Mouse (Mus musculus) heart, postnatal 10 days (tissue): ENCODE data around the gene Zfpm1. TPM values are rescaled to one million over a fixed set of nuclear protein-coding genes. Genes with fewer than 3 reads are reported as not detected.

ENCODE experiments used
- DNase-seq, 2 experiments: peaks; one replicate each; pipeline ENCODE4 v3.0.0; 2021
- intact Hi-C: fragments of 180-260 bp; cut with DNase I; formaldehyde crosslinking; loops from one replicate; pipeline ENCODE4 v1.15.1; 2025
- total RNA-seq, 2 experiments: library from RNA; stranded (reverse); gene quantifications; 2 replicates each; pipeline ENCODE4 v1.2.3; 2021

The Zfpm1 gene
- 10 to 100 TPM; 35.3 to 38.0 TPM for total RNA-seq

- no peak for DNase-seq
These were observed at the start of gene Zfpm1 for GRCm38 (mm10) chr8:122282035-122282358. Zfpm1 (plus strand) TSS chr8:122282141.

GRCm38 (mm10) chr8:122234055-122234454 lies 47.9 kb upstream of the Zfpm1 start:
- peak; percentile 85 to 88 for DNase-seq
- intact Hi-C loops = no loop called here

More at GRCm38 (mm10) chr8:122282035-122282358, at the start of gene Zfpm1:
- intact Hi-C loops = loop anchor here (2.0 kb wide), 1 partner anchor 15 kb away; no protein-coding TSS in a partner anchor

GRCm38 (mm10) chr8:122236521-122236920 lies 45.4 kb upstream of the Zfpm1 start:
- intact Hi-C loops = no loop called here
- DNase-seq = no peak

- intact Hi-C loops = no loop called here
- peak; percentile 67 to 76 for DNase-seq
These were observed 43.7 kb upstream of the Zfpm1 start for GRCm38 (mm10) chr8:122238225-122238624.

- no peak for DNase-seq
- intact Hi-C loops = no loop called here
These were observed 43.2 kb upstream of the Zfpm1 start for GRCm38 (mm10) chr8:122238731-122239130.

- intact Hi-C loops = no loop called here
- peak; percentile 54 to 62 for DNase-seq
These were observed 41.5 kb upstream of the Zfpm1 start for GRCm38 (mm10) chr8:122240241-122241026.

GRCm38 (mm10) chr8:122243310-122243709 lies 38.6 kb upstream of the Zfpm1 start:
- no peak for DNase-seq
- intact Hi-C loops = no loop called here

- DNase-seq = no peak
- intact Hi-C loops = no loop called here
These were observed 36.8 kb upstream of the Zfpm1 start for GRCm38 (mm10) chr8:122245161-122245560.

GRCm38 (mm10) chr8:122246257-122247211 lies 35.4 kb upstream of the Zfpm1 start:
- DNase-seq = no peak
- intact Hi-C loops = no loop called here

GRCm38 (mm10) chr8:122251739-122252138 lies 30.2 kb upstream of the Zfpm1 start:
- intact Hi-C loops = no loop called here
- DNase-seq = no peak

GRCm38 (mm10) chr8:122252366-122252765 lies 29.6 kb upstream of the Zfpm1 start:
- intact Hi-C loops = no loop called here
- DNase-seq = no peak

GRCm38 (mm10) chr8:122259351-122259750 lies 22.6 kb upstream of the Zfpm1 start:
- peak; percentile 84 to 91 for DNase-seq
- intact Hi-C loops = loop anchor here (2.0 to 5.0 kb wide), 2 partner anchors 62 to 97 kb away; no protein-coding TSS in a partner anchor

- intact Hi-C loops = no loop called here
- DNase-seq = no peak
These were observed 21.2 kb upstream of the Zfpm1 start for GRCm38 (mm10) chr8:122260755-122261154.

GRCm38 (mm10) chr8:122262835-122263234 lies 19.1 kb upstream of the Zfpm1 start:
- intact Hi-C loops = no loop called here

GRCm38 (mm10) chr8:122264243-122264642 lies 17.7 kb upstream of the Zfpm1 start:
- intact Hi-C loops = no loop called here
- no peak for DNase-seq

More at GRCm38 (mm10) chr8:122262835-122263234, 19.1 kb upstream of the Zfpm1 start:
- no peak for DNase-seq

GRCm38 (mm10) chr8:122265522-122265921 lies 16.4 kb upstream of the Zfpm1 start:
- intact Hi-C loops = no loop called here
- DNase-seq = no peak

GRCm38 (mm10) chr8:122266867-122267266 lies 15.1 kb upstream of the Zfpm1 start:
- intact Hi-C loops = no loop called here
- no peak for DNase-seq

- intact Hi-C loops = loop anchor here (1.0 kb wide), 1 partner anchor 291 kb away; no protein-coding TSS in a partner anchor
- DNase-seq = no peak
These were observed 13.1 kb upstream of the Zfpm1 start for GRCm38 (mm10) chr8:122268861-122269260.

- intact Hi-C loops = loop anchor here (1.0 kb wide), 1 partner anchor 291 kb away; no protein-coding TSS in a partner anchor
- DNase-seq = peak; percentile 71 to 86
These were observed 12.5 kb upstream of the Zfpm1 start for GRCm38 (mm10) chr8:122269404-122269803.

- DNase-seq = no peak
- intact Hi-C loops = loop anchor here (10.0 kb wide), 1 partner anchor 174 kb away; the partner anchor contains the start of gene Mvd
These were observed 11.4 kb upstream of the Zfpm1 start for GRCm38 (mm10) chr8:122270555-122270954.

GRCm38 (mm10) chr8:122273152-122273551 lies 8.8 kb upstream of the Zfpm1 start:
- peak; percentile 82 to 90 for DNase-seq
- intact Hi-C loops = loop anchor here (1.0 to 10.0 kb wide), 3 partner anchors 60 to 172 kb away; partner anchors contain the start of gene Mvd
